Mouse (Mus musculus) neural tube, embryonic 12.5 days (tissue): Measurements from ENCODE around the gene Arhgef28. TPM values are rescaled to one million over a fixed set of nuclear protein-coding genes. Genes with fewer than 3 reads are reported as not detected.

Experiments used
- ATAC-seq: fragments of 200-750 bp; cut with Nextera tagmentation; 2 replicates; pipeline ENCODE4 v1.8.0; 2017; ENCODE audit warnings: low read depth, mild to moderate bottlenecking, moderate TSS enrichment, moderate library complexity; ENCODE audit not compliant: low FRiP score
- H3K27ac ChIP-seq: fragments of 300-500 bp; sonication (generic); 2 replicates; pipeline ENCODE4 v1.5.1; 2016
- H3K27me3 ChIP-seq: fragments of 300-500 bp; sonication (generic); replicated peaks from 2 replicates; pipeline ENCODE4 v1.6.1; 2016; ENCODE audit warnings: mild to moderate bottlenecking
- H3K36me3 ChIP-seq: fragments of 300-500 bp; sonication (generic); 2 replicates; pipeline ENCODE4 v1.6.1; 2016; ENCODE audit warnings: mild to moderate bottlenecking
- H3K4me1 ChIP-seq: fragments of 300-500 bp; sonication (generic); 2 replicates; pipeline ENCODE4 v1.6.1; 2016
- H3K4me2 ChIP-seq: fragments of 300-500 bp; sonication (generic); replicated peaks from 2 replicates; pipeline ENCODE4 v1.6.1; 2016; ENCODE audit warnings: mild to moderate bottlenecking
- H3K4me3 ChIP-seq: fragments of 300-500 bp; sonication (generic); 2 replicates; pipeline ENCODE4 v1.5.1; 2016
- H3K9ac ChIP-seq: fragments of 300-500 bp; sonication (generic); 2 replicates; pipeline ENCODE4 v1.6.1; 2016; ENCODE audit warnings: mild to moderate bottlenecking
- H3K9me3 ChIP-seq: fragments of 300-500 bp; sonication (generic); 2 replicates; pipeline ENCODE4 v1.6.1; 2016; ENCODE audit warnings: mild to moderate bottlenecking
- WGBS: fragments of 180-500 bp; shearing (Covaris S2); methylation state at CpG from one replicate; pipeline ENCODE4 v1.1.7; 2016; 5-methylcytosine and 5-hydroxymethylcytosine counted together
- polyA plus RNA-seq: library from polyadenylated mRNA; unstranded; fragments of >200 nt; fragmentation: Nextera tagmentation; extraction: Ambion mirVana; gene quantifications from 2 replicates; pipeline ENCODE4 v1.2.1, GENCODE M21; 2016

The Arhgef28 gene
- polyA plus RNA-seq, 1 experiment from 2014 or later, result 11.7 TPM

DNA sequence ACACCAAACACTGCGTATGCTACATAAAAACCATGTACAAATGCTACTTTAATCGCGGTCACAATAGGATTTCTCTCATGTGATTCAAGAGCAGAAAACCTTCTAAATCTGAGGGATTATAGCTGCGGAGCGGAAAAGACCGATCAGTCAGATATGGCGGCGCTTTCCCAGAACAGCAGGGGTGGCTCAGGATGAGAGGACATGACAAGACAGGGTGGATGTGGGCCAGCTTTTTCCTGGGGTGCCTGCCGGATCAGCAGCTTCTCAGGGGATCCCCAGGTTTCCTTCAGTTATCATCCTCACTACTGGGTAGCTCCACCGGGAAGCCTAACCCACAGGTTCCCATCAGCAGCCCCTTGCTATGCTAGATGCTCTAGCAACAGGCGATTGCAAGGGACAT is 204.5 kb downstream of the Arhgef28 start:
- 90% methylated on average over 11 of the region's 11 CpGs for WGBS
- ATAC-seq, result no peak
- H3K4me1 ChIP-seq, result peaks cover 9% of the 10 kb centered on the region
- no peaks in the 10 kb centered on the region for H3K36me3 ChIP-seq
- no peak overlapping the region for H3K9ac ChIP-seq
- no peaks in the 10 kb centered on the region for H3K27me3 ChIP-seq
- H3K9me3 ChIP-seq, result no peaks in the 10 kb centered on the region
- H3K4me3 ChIP-seq, result no peak overlapping the region
- H3K4me2 ChIP-seq, result no peak overlapping the region
- no peak overlapping the region for H3K27ac ChIP-seq

DNA sequence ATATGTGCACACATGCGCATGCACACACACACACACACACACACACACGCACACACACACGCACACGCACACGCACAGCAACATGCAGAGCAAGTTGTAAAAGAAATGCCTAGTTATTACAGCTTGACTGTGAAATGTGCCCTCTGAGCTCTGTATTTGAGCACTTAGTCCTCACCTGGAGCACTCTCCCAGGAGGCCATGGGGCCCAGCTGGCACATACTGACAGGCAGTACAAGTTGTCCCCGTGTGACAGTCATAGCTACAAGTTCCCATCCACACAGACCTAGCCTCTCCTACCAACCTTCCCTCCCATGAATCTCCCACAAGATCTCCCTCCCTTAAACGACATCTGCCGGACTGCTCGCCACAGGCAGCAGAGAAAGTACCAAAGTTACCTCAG is 205.4 kb downstream of the Arhgef28 start:
- no peak overlapping the region for H3K4me3 ChIP-seq
- no peaks in the 10 kb centered on the region for H3K9me3 ChIP-seq
- H3K4me1 ChIP-seq, result peaks cover 9% of the 10 kb centered on the region
- H3K27me3 ChIP-seq, result no peaks in the 10 kb centered on the region
- no peak overlapping the region for H3K9ac ChIP-seq
- H3K27ac ChIP-seq, result no peak overlapping the region
- ATAC-seq, result no peak
- WGBS, result 87% methylated on average over 9 of the region's 9 CpGs
- no peak overlapping the region for H3K4me2 ChIP-seq
- H3K36me3 ChIP-seq, result no peaks in the 10 kb centered on the region

DNA sequence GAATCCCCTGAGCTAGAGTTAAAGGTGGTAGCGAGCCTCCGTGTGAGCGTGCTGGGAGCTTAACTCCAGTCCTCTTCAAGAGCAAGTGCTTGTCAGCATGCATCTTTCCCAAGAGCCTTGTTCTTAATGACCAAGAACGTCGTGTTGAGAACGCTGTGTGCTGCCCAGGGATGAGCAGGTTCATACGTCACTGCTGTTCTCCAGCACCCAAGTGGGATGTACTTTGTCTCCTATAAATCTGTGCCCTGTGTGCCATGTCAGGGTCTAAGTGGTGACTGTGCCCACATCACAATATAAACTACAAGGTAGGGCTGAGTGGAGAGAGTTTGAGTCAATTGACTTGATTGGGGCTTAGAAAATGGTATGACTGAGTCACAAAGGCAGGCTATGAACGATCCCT is 207.1 kb downstream of the Arhgef28 start:
- ATAC-seq, result peak; percentile 61
- H3K36me3 ChIP-seq, result no peaks in the 10 kb centered on the region

DNA sequence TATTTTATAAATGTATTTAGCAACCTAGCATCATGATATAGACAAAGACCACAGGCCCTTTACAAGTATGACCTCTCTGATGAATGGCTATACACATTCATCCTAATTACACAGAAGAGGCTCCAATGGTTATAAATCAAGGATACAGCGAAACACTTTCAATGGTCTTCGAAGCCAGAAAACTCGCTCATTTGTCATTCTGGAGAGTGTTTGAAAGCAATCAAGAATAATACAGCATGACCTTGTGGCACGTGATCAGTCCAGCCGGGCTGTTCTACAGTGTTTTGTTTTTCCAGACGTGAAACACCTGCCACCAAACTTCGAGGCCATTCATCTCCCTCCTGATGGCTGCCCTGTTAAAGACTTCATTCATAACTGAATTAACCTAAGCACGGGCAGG is 207.7 kb downstream of the Arhgef28 start:
- WGBS, result 16% methylated on average over 8 of the region's 8 CpGs
- peaks cover 9% of the 10 kb centered on the region for H3K4me1 ChIP-seq
- no peak overlapping the region for H3K27ac ChIP-seq
- no peaks in the 10 kb centered on the region for H3K27me3 ChIP-seq
- no peaks in the 10 kb centered on the region for H3K36me3 ChIP-seq
- peak; percentile 83 for ATAC-seq
- H3K4me2 ChIP-seq, result peak overlapping the region; percentile 25
- H3K9ac ChIP-seq, result no peak overlapping the region
- no peaks in the 10 kb centered on the region for H3K9me3 ChIP-seq
- no peak overlapping the region for H3K4me3 ChIP-seq

More for the DNA sequence above, 207.1 kb downstream of the Arhgef28 start:
- no peak overlapping the region for H3K9ac ChIP-seq
- peak overlapping the region; percentile 25 for H3K4me2 ChIP-seq
- no peaks in the 10 kb centered on the region for H3K9me3 ChIP-seq
- H3K27ac ChIP-seq, result no peak overlapping the region
- no peaks in the 10 kb centered on the region for H3K27me3 ChIP-seq
- WGBS, result 50% methylated on average over 8 of the region's 8 CpGs
- H3K4me1 ChIP-seq, result peaks cover 9% of the 10 kb centered on the region
- H3K4me3 ChIP-seq, result no peak overlapping the region

DNA sequence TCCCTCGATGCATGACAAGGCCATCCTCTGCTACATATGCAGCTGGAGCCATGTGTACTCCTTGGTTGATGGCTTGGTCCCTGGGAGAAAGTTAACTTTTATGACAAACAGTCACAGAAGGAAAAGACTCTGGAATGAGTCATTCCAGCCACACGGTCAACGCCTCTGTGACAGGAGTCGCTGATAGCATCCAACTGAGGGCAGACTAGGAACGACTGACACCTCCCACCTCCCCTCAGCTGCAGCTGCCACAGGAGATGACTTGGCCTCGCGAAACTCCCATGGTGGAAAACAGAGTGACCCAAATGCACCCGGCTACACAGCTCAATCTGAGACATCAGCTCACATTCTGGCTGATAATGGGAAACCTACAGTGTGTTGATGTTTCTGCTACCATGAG is 215.3 kb downstream of the Arhgef28 start:
- Histone ChIP-seq H3K4me1 (no peaks in the 10 kb centered on the region), H3K27me3 (no peaks in the 10 kb centered on the region), H3K36me3 (no peaks in the 10 kb centered on the region), H3K9ac (no peak overlapping the region), H3K9me3 (no peaks in the 10 kb centered on the region), H3K4me2 (no peak overlapping the region), H3K27ac (no peak overlapping the region), H3K4me3 (no peak overlapping the region)
- no peak for ATAC-seq
- 68% methylated on average over 8 of the region's 8 CpGs for WGBS

DNA sequence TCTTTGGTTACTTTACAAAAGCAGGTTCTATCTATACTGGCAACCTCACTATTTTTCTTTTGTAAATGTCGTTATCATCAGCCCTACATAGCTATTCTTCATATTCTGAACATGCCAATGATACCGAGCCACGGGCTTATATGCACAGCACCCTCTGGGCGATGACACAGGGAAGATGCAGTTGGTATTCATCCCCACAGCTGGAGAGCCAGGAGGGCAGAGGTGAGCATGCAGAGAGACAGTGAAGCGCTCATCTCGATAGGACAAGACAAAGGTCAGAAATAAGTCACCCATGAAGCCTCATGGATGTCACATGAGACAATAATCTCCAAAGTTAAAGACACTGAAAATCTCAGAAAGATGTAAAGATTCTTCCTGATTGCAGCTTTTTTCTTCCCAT is 217.4 kb downstream of the Arhgef28 start:
- WGBS, result 86% methylated on average over 6 of the region's 6 CpGs
- Histone ChIP-seq H3K9ac (no peak overlapping the region), H3K36me3 (no peaks in the 10 kb centered on the region), H3K27me3 (no peaks in the 10 kb centered on the region), H3K4me2 (no peak overlapping the region), H3K4me1 (no peaks in the 10 kb centered on the region), H3K27ac (no peak overlapping the region), H3K4me3 (no peak overlapping the region), H3K9me3 (no peaks in the 10 kb centered on the region)
- no peak for ATAC-seq

DNA sequence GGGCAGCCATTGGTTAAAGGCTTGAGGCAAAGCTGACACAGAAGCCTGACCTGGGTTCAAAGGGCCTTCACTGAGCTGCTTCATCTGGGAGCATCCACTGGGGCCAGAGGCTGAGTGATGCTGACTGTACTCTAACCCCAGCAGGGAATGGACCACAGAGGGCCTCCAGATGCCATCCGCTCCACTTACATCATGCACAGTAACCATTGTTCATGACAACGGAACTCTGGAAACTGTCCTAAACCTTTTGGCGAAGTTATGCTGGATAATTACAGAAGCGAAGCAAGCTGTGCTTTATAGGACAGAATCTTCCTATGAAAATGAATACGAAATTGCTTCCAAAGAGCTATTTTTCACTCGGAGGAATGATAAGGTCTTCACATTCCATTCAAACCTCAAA is 219.5 kb downstream of the Arhgef28 start:
- 91% methylated on average over 6 of the region's 6 CpGs for WGBS
- ATAC-seq, result no peak
- Histone ChIP-seq H3K36me3 (no peaks in the 10 kb centered on the region), H3K27me3 (no peaks in the 10 kb centered on the region), H3K9me3 (no peaks in the 10 kb centered on the region), H3K4me2 (no peak overlapping the region), H3K9ac (no peak overlapping the region), H3K4me3 (no peak overlapping the region), H3K27ac (no peak overlapping the region), H3K4me1 (peaks cover 3% of the 10 kb centered on the region; the same call in 1 of the 2 replicates)

DNA sequence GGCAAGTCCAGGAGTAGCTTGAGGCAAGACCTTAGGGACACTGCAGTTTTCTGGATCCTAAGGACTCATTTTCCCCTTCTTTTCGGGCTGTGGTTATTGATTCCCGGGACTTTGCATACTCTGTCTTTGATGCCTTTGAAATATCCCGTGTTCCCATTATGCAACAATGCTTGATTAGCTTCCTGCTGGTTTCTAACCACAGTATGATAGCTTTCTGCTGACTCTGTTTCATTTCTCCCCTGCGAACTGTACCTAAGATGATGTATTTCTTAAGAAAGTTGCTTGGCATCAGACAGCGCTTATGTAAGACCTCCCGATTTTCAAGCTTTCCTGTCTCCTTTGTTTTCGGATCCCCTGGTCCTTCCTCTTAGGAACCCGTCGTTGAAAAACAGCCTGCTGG is 229.1 kb downstream of the Arhgef28 start:
- Histone ChIP-seq H3K36me3 (no peaks in the 10 kb centered on the region), H3K4me3 (no peak overlapping the region), H3K4me2 (no peak overlapping the region), H3K27me3 (no peaks in the 10 kb centered on the region), H3K27ac (no peak overlapping the region), H3K9ac (no peak overlapping the region), H3K9me3 (no peaks in the 10 kb centered on the region), H3K4me1 (peaks cover 3% of the 10 kb centered on the region; the same call in 1 of the 2 replicates)
- WGBS, result 88% methylated on average over 9 of the region's 9 CpGs
- no peak for ATAC-seq

DNA sequence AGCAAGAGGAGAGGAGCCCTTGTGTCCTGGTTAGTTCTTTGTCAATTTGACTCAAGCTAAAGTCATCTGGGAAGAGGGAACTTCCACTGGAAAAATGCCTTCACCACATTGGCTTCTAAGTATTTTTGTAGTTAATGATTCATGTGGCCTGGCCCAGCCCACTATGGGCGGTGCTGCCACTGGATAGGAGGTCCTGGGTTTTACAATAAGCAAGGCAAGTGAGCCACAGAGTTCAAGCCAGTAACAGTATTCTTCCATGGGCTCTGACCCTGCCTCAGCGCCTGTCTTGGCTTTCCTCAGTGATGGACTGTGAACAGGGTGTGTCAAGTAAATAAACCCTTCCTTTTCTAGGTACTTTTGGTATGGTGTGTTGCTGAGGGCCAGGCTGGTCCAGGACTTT is 229.6 kb downstream of the Arhgef28 start:
- no peak for ATAC-seq
- H3K9me3 ChIP-seq, result no peaks in the 10 kb centered on the region
- no peak overlapping the region for H3K4me3 ChIP-seq
- H3K27ac ChIP-seq, result no peak overlapping the region
- no peaks in the 10 kb centered on the region for H3K36me3 ChIP-seq
- H3K4me1 ChIP-seq, result 0 out of 2 replicates have a peak, but pooled peaks cover under 1% of the 10 kb centered on the region
- no peak overlapping the region for H3K9ac ChIP-seq
- H3K27me3 ChIP-seq, result no peaks in the 10 kb centered on the region
- 79% methylated on average over 2 of the region's 2 CpGs for WGBS
- no peak overlapping the region for H3K4me2 ChIP-seq

DNA sequence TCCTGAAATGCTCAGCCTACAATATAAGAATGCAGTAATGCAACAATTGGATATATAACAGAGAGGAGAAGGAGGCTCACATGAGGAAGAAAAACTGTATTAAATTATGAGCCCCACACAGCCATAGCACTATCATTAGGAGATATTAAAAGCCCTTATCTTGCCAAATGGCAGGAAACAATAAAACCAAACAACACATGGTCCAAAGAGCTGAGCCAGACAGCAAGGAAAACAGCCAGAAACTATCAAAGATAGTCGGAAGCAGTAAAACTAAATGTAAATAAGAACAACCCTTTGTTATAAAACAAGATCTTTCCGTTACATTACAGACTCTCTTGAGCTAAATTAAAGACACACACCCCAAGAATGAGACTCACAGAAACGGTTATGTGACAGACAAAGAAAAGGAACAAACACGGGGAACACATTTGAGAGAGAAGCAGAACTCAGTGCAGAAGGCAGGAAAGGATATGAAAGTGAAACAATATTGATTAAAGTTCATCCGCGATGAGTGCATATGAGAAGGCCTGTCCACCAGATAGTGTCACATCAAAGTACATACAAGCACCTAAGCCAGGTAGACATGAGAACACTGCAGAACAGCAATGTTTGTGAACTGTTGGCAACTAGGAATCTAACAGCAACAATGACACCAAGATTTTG is 231.6 kb downstream of the Arhgef28 start:
- whole genome bisulfite sequencing, result 82% methylated on average over 6 of the region's 6 CpGs
- H3K27me3 ChIP-seq, result no peaks in the 10 kb centered on the region
- H3K9me3 ChIP-seq, result no peaks in the 10 kb centered on the region
- H3K9ac ChIP-seq, result no peak overlapping the region
- no peak overlapping the region for H3K4me3 ChIP-seq
- no peak overlapping the region for H3K27ac ChIP-seq
- no peak overlapping the region for H3K4me2 ChIP-seq
- ATAC-seq, result no peak
- no peaks in the 10 kb centered on the region for H3K36me3 ChIP-seq
- H3K4me1 ChIP-seq, result no peaks in the 10 kb centered on the region

DNA sequence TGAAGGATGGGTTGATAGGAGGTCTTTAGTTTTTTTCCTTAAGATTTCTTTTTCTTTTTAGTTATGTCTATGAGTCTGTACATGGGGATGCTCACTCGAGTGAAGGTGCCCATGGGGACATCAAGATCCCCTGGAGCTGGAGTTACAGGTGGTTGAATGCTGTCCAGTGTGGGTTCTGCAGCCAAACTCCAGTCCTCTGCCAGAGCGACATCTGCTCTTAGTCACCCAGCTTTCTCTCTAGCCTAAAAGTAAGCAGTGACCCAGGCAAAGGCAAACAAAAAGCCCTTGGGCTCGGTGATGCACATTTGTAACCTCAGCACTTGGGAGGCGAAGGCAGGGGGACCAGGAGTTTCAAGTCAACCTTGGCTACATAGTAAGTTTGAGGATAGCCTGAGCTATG is 232.3 kb downstream of the Arhgef28 start:
- H3K36me3 ChIP-seq, result no peaks in the 10 kb centered on the region
- H3K4me2 ChIP-seq, result no peak overlapping the region
- ATAC-seq, result no peak
- no peak overlapping the region for H3K9ac ChIP-seq
- H3K9me3 ChIP-seq, result no peaks in the 10 kb centered on the region
- no peak overlapping the region for H3K27ac ChIP-seq
- H3K27me3 ChIP-seq, result no peaks in the 10 kb centered on the region
- H3K4me3 ChIP-seq, result no peak overlapping the region
- no peaks in the 10 kb centered on the region for H3K4me1 ChIP-seq
- WGBS, result 74% methylated on average over 4 of the region's 4 CpGs

DNA sequence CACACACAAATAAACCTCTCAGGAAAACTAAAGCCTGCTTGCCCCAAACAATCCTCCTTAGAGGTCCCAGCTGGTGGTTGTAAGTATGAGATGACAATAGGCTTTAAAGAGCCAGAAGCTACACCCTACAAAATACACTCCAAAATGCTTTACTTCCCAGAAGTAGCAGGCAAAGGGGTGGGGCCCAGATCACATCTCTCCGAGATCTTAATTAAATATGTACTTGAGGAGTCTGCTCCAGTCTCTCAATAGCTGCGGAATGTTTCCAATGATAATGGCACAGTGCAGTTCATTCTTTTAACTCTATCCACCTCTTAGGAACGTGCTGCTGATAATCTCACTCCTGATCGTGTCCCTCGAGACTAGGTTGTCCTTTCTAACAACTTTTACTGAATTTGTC is 240.2 kb downstream of the Arhgef28 start:
- WGBS, result 85% methylated on average over 5 of the region's 5 CpGs
- ATAC-seq, result no peak
- H3K27ac ChIP-seq, result no peak overlapping the region
- H3K36me3 ChIP-seq, result no peaks in the 10 kb centered on the region
- H3K27me3 ChIP-seq, result no peaks in the 10 kb centered on the region
- H3K4me2 ChIP-seq, result no peak overlapping the region
- H3K9me3 ChIP-seq, result no peaks in the 10 kb centered on the region
- H3K4me1 ChIP-seq, result no peaks in the 10 kb centered on the region
- H3K9ac ChIP-seq, result no peak overlapping the region
- no peak overlapping the region for H3K4me3 ChIP-seq

DNA sequence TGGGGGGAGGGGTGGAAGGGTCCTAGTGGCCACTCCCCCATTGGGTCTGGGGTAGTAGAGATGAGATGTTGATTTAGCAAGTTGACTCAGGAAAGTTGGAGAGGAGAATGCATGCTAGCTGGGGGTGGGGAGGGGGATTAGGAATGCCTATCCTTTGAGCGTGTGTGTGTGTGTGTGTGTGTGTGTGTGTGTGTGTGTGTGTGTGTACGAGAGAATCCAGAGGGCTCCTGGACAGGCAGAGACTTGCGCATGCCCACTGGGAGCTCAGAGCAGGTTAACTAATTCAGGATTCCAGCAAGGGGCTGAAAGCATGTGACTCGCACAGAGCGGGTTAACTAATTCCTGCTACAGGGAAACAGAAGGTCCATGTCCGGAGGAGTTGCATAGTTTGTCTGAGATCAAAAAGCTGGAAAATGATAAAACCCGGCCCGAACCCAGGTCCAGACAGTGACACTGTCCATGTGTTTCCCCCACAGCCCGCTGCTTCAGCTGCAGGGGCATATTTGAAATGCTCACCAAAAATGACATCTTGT is 241.3 kb downstream of the Arhgef28 start:
- Histone ChIP-seq H3K27me3 (no peaks in the 10 kb centered on the region), H3K9ac (no peak overlapping the region), H3K4me3 (no peak overlapping the region), H3K36me3 (no peaks in the 10 kb centered on the region), H3K4me2 (no peak overlapping the region), H3K9me3 (no peaks in the 10 kb centered on the region), H3K27ac (no peak overlapping the region), H3K4me1 (no peaks in the 10 kb centered on the region)
- ATAC-seq, result no peak
- WGBS, result 72% methylated on average over 9 of the region's 9 CpGs
